Mouse (Mus musculus) frontal cortex, postnatal 36 days (tissue): Measurements from ENCODE around the gene Adamts4.
A peak's percentile ranks its signal among the peaks of the same experiment; 100 is the strongest.

Experiments used
- DNase-seq, 2 experiments: peaks; one replicate each; pipeline ENCODE4 v3.0.0; 2022; ENCODE audit warnings: low spot score in 2 of 2

The Adamts4 gene

GRCm38 (mm10) chr1:171256095-171256818 is 6.0 kb downstream of the Adamts4 start:
- no peak for DNase-seq

- DNase-seq: peak; percentile 61 to 69
Observed at GRCm38 (mm10) chr1:171256937-171257548, 6.8 kb downstream of the Adamts4 start.

- DNase-seq: no peak
Observed at GRCm38 (mm10) chr1:171257781-171258180, 7.6 kb downstream of the Adamts4 start.

GRCm38 (mm10) chr1:171258921-171259320 is 8.7 kb downstream of the Adamts4 start:
- no peak for DNase-seq

GRCm38 (mm10) chr1:171260316-171260715 is 10.1 kb downstream of the Adamts4 start:
- DNase-seq: no peak

- peak; percentile 85 to 92 for DNase-seq
Observed at GRCm38 (mm10) chr1:171262594-171263130, 12.4 kb downstream of the Adamts4 start.

GRCm38 (mm10) chr1:171263185-171263611 is 13.0 kb downstream of the Adamts4 start:
- peak in 1 of 2 experiments; percentile 54 for DNase-seq

- DNase-seq: no peak
Observed at GRCm38 (mm10) chr1:171263666-171264461, 13.6 kb downstream of the Adamts4 start.

- DNase-seq: peak in 1 of 2 experiments; percentile 71
Observed at GRCm38 (mm10) chr1:171265971-171266744, 15.9 kb downstream of the Adamts4 start.

- DNase-seq: no peak
Observed at GRCm38 (mm10) chr1:171268341-171268740, 18.1 kb downstream of the Adamts4 start.

GRCm38 (mm10) chr1:171269848-171270572 is 19.8 kb downstream of the Adamts4 start, which contains the start of gene B4galt3:
B4galt3 (plus strand) TSS chr1:171270328.
- DNase-seq: peak; percentile 96

GRCm38 (mm10) chr1:171270573-171270900 is 20.3 kb downstream of the Adamts4 start:
- no peak for DNase-seq

GRCm38 (mm10) chr1:171271196-171271595 is 21.0 kb downstream of the Adamts4 start:
- DNase-seq: no peak

- no peak for DNase-seq
Observed at GRCm38 (mm10) chr1:171271622-171272021, 21.4 kb downstream of the Adamts4 start.

- no peak for DNase-seq
Observed at GRCm38 (mm10) chr1:171272086-171272485, 21.9 kb downstream of the Adamts4 start.

- no peak for DNase-seq
Observed at GRCm38 (mm10) chr1:171274171-171274570, 23.9 kb downstream of the Adamts4 start.

GRCm38 (mm10) chr1:171275144-171275734 is 25.0 kb downstream of the Adamts4 start:
- no peak for DNase-seq

- no peak for DNase-seq
Observed at GRCm38 (mm10) chr1:171276110-171276748, 26.0 kb downstream of the Adamts4 start.

- no peak for DNase-seq
Observed at GRCm38 (mm10) chr1:171277736-171278135, 27.5 kb downstream of the Adamts4 start.

GRCm38 (mm10) chr1:171278436-171278835 is 28.2 kb downstream of the Adamts4 start:
- no peak for DNase-seq
